Mouse (Mus musculus) MEL (cell line): Measurements from ENCODE around the gene Ctsc. TPM values are rescaled to one million over a fixed set of nuclear protein-coding genes. Genes with fewer than 3 reads are reported as not detected.

ENCODE experiments used
- DNase-seq: peaks from one replicate; pipeline ENCODE4 v3.0.0; 2011; ENCODE audit warnings: low read depth, low spot score
- H3K27ac ChIP-seq: 2 replicates; pipeline ENCODE4 v1.5.1; 2012; ENCODE audit warnings: low read depth, mild to moderate bottlenecking, control low read depth, low read length, moderate library complexity; ENCODE audit not compliant: control insufficient read depth
- H3K27me3 ChIP-seq, 2 experiments: fragments of 150-350 bp in 1 of 2; sonication (generic) in 1 of 2; 2 replicates each; pipeline ENCODE4 v1.6.1; 2012; ENCODE audit warnings: low read length in 2 of 2, mild to moderate bottlenecking in 2 of 2, improper control_type of control experiment in 1 of 2, moderate library complexity in 1 of 2; ENCODE audit not compliant: insufficient read depth in 2 of 2, control insufficient read depth in 1 of 2
- H3K36me3 ChIP-seq, 2 experiments: 2 replicates each; pipeline ENCODE4 v1.6.1; 2012 to 2014; ENCODE audit warnings: low read length in 2 of 2, improper control_type of control experiment in 1 of 2, inconsistent platforms in 1 of 2, mild to moderate bottlenecking in 1 of 2; ENCODE audit not compliant: insufficient read depth in 2 of 2, control insufficient read depth in 1 of 2
- H3K4me1 ChIP-seq, 2 experiments: fragments of 150-350 bp in 1 of 2; sonication (generic) in 1 of 2; 2 replicates each; pipeline ENCODE4 v1.6.1; 2012; ENCODE audit warnings: low read length in 2 of 2, improper control_type of control experiment in 1 of 2, mild to moderate bottlenecking in 1 of 2; ENCODE audit not compliant: insufficient read depth in 2 of 2, control insufficient read depth in 1 of 2
- H3K4me3 ChIP-seq, 2 experiments: fragments of 150-350 bp in 1 of 2; sonication (generic) in 1 of 2; 2 replicates each; pipeline ENCODE4 v1.5.1; 2012; ENCODE audit warnings: low read depth in 2 of 2, low read length in 2 of 2, mild to moderate bottlenecking in 2 of 2, moderate library complexity in 2 of 2, control low read depth in 1 of 2, improper control_type of control experiment in 1 of 2; ENCODE audit not compliant: control insufficient read depth in 1 of 2, insufficient read depth in 1 of 2
- H3K79me2 ChIP-seq: 2 replicates; pipeline ENCODE4 v1.6.1; 2012; ENCODE audit warnings: mild to moderate bottlenecking, low read length, moderate library complexity; ENCODE audit not compliant: control insufficient read depth, poor library complexity, insufficient read depth
- H3K9ac ChIP-seq: 2 replicates; pipeline ENCODE4 v1.6.1; 2012; ENCODE audit warnings: low read depth, mild to moderate bottlenecking, control low read depth, low read length, moderate library complexity; ENCODE audit not compliant: control insufficient read depth, poor library complexity, severe bottlenecking
- H3K9me3 ChIP-seq: fragments of 150-350 bp; sonication (generic); replicated peaks from 2 replicates; pipeline ENCODE4 v1.6.1; 2012; ENCODE audit warnings: mild to moderate bottlenecking, low read length, improper control_type of control experiment, moderate library complexity; ENCODE audit not compliant: insufficient read depth
- BHLHE40 ChIP-seq: IDR thresholded peaks from 2 replicates; pipeline ENCODE4 v1.6.1; 2012; ENCODE audit warnings: low read depth, mild to moderate bottlenecking, inconsistent platforms, low read length, improper control_type of control experiment, borderline replicate concordance
- CHD2 ChIP-seq: IDR thresholded peaks from 2 replicates; pipeline ENCODE4 v1.6.1; 2011; ENCODE audit warnings: low read length, improper control_type of control experiment
- CTCF ChIP-seq, 3 experiments: IDR thresholded peaks in 2 of 3; conservative IDR thresholded peaks in 1 of 3; 2 replicates each; pipeline ENCODE4 v1.5.1; 2011 to 2012; ENCODE audit warnings: low read length in 3 of 3, low read depth in 2 of 3, mild to moderate bottlenecking in 2 of 3, improper control_type of control experiment in 1 of 3, inconsistent platforms in 1 of 3, mixed read lengths in 1 of 3, moderate library complexity in 1 of 3; ENCODE audit not compliant: control insufficient read depth in 1 of 3, insufficient read depth in 1 of 3, poor library complexity in 1 of 3, severe bottlenecking in 1 of 3
- E2F4 ChIP-seq: IDR thresholded peaks from 2 replicates; pipeline ENCODE4 v1.6.1; 2011; ENCODE audit warnings: low read depth, low read length, improper control_type of control experiment, borderline replicate concordance
- GABPA ChIP-seq: IDR thresholded peaks from 2 replicates; pipeline ENCODE4 v1.6.1; 2012; ENCODE audit warnings: low read depth, mild to moderate bottlenecking, inconsistent platforms, low read length, improper control_type of control experiment, moderate library complexity
- HCFC1 ChIP-seq: IDR thresholded peaks from 2 replicates; pipeline ENCODE4 v1.6.1; 2012; ENCODE audit warnings: low read depth, mild to moderate bottlenecking, inconsistent platforms, low read length, improper control_type of control experiment, moderate library complexity
- KAT2A ChIP-seq: conservative IDR thresholded peaks from 2 replicates; pipeline ENCODE4 v1.6.1; 2012; ENCODE audit warnings: low read depth, low read length, improper control_type of control experiment, inconsistent platforms
- MAFK ChIP-seq: IDR thresholded peaks from 2 replicates; pipeline ENCODE4 v1.6.1; 2011; ENCODE audit warnings: low read depth, mild to moderate bottlenecking, low read length, improper control_type of control experiment, borderline replicate concordance
- MAX ChIP-seq: IDR thresholded peaks from 2 replicates; pipeline ENCODE4 v1.6.1; 2011; ENCODE audit warnings: low read length, improper control_type of control experiment
- MAZ ChIP-seq: IDR thresholded peaks from 2 replicates; pipeline ENCODE4 v1.6.1; 2012; ENCODE audit warnings: low read depth, mild to moderate bottlenecking, inconsistent platforms, low read length, improper control_type of control experiment
- MXI1 ChIP-seq: IDR thresholded peaks from 2 replicates; pipeline ENCODE4 v1.6.1; 2011; ENCODE audit warnings: mild to moderate bottlenecking, low read depth, low read length, improper control_type of control experiment
- MYB ChIP-seq: IDR thresholded peaks from 2 replicates; pipeline ENCODE4 v1.6.1; 2011; ENCODE audit warnings: mild to moderate bottlenecking, low read depth, low read length, improper control_type of control experiment
- MYC ChIP-seq: IDR thresholded peaks from 2 replicates; pipeline ENCODE4 v1.6.1; 2011; ENCODE audit warnings: low read depth, mild to moderate bottlenecking, low read length, improper control_type of control experiment, moderate library complexity
- NELFE ChIP-seq: IDR thresholded peaks from 2 replicates; pipeline ENCODE4 v1.6.1; 2011; ENCODE audit warnings: low read depth, low read length, improper control_type of control experiment
- RAD21 ChIP-seq: IDR thresholded peaks from 2 replicates; pipeline ENCODE4 v1.6.1; 2011; ENCODE audit warnings: mild to moderate bottlenecking, low read depth, low read length, improper control_type of control experiment
- RCOR1 ChIP-seq: IDR thresholded peaks from 2 replicates; pipeline ENCODE4 v1.6.1; 2012; ENCODE audit warnings: low read depth, mild to moderate bottlenecking, inconsistent platforms, low read length, improper control_type of control experiment
- SIN3A ChIP-seq: IDR thresholded peaks from 2 replicates; pipeline ENCODE4 v1.6.1; 2012; ENCODE audit warnings: low read length, improper control_type of control experiment, inconsistent platforms
- SMC3 ChIP-seq: IDR thresholded peaks from 2 replicates; pipeline ENCODE4 v1.6.1; 2011; ENCODE audit warnings: low read depth, low read length, improper control_type of control experiment
- TAL1 ChIP-seq: IDR thresholded peaks from 2 replicates; pipeline ENCODE4 v1.6.1; 2012; ENCODE audit warnings: mild to moderate bottlenecking, inconsistent platforms, low read length, moderate library complexity, mixed read lengths
- TBP ChIP-seq: IDR thresholded peaks from 2 replicates; pipeline ENCODE4 v1.8.0; 2011; ENCODE audit warnings: low read depth, low read length, improper control_type of control experiment
- UBTF ChIP-seq: IDR thresholded peaks from 2 replicates; pipeline ENCODE4 v1.6.1; 2012; ENCODE audit warnings: low read depth, mild to moderate bottlenecking, inconsistent platforms, low read length, improper control_type of control experiment, moderate library complexity, borderline replicate concordance; ENCODE audit not compliant: insufficient read depth
- USF2 ChIP-seq, 2 experiments: IDR thresholded peaks; 2 replicates each; pipeline ENCODE4 v1.6.1; 2011 to 2012; ENCODE audit warnings: improper control_type of control experiment in 2 of 2, low read length in 2 of 2, borderline replicate concordance in 1 of 2, inconsistent platforms in 1 of 2, low read depth in 1 of 2, mild to moderate bottlenecking in 1 of 2; ENCODE audit not compliant: insufficient read depth in 1 of 2
- ZMIZ1 ChIP-seq: IDR thresholded peaks from 2 replicates; pipeline ENCODE4 v1.6.1; 2012; ENCODE audit warnings: low read depth, mild to moderate bottlenecking, inconsistent platforms, low read length, improper control_type of control experiment, moderate library complexity
- ZNF384 ChIP-seq: IDR thresholded peaks from 2 replicates; pipeline ENCODE4 v1.6.1; 2012; ENCODE audit warnings: low read depth, mild to moderate bottlenecking, inconsistent platforms, low read length, improper control_type of control experiment
- polyA plus RNA-seq, 2 experiments: library from polyadenylated mRNA; stranded (reverse) in 1 of 2; unstranded in 1 of 2; fragments of >175 nt in 1 of 2; fragments of >200 nt in 1 of 2; gene quantifications; 2 replicates each; pipeline versions ENCODE4 v1.2.1 to v1.2.4; 2012; ENCODE audit warnings: low replicate concordance in 2 of 2, low read depth in 1 of 2; ENCODE audit not compliant: insufficient read length in 2 of 2, insufficient read depth in 1 of 2, missing spikeins in 1 of 2
- total RNA-seq: library from RNA; depleted of rRNA; stranded (reverse); fragments of 300-350 nt; gene quantifications from 2 replicates; pipeline ENCODE4 v1.2.3, GENCODE M21; 2012

Gene Ctsc
- total and polyA plus RNA-seq, 3 experiments = 50.7 to 51.4 TPM; not detected in 1

GRCm38 (mm10) chr7:88278628-88279196 is 827 bp downstream of the Ctsc start:
- Histone ChIP-seq H3K79me2 (peaks cover 8% of the 10 kb centered on the region), H3K27ac (peak overlapping the region; percentile 79), H3K4me3 (peak overlapping the region; percentile 82 to 85), H3K9ac (peak overlapping the region; percentile 80), H3K4me1 (peaks cover 0 to 8% of the 10 kb centered on the region in 2 experiments; a peak in 3 of 4 replicates), H3K36me3 (peaks cover 6 to 23% of the 10 kb centered on the region in 2 experiments), H3K27me3 (no peaks in the 10 kb centered on the region), H3K9me3 (no peaks in the 10 kb centered on the region)
- peak; percentile 89 for TF ChIP-seq SIN3A
- TF ChIP-seq USF2 (IDR thresholded peaks at IDR 0.05; ENCODE audit: borderline replicate concordance in 1 of 2, insufficient read depth in 1 of 2, low read depth in 1 of 2, low read length in 2 of 2) = no peak
- TF ChIP-seq E2F4 = no peak
- TF ChIP-seq MAZ = no peak
- TF ChIP-seq MAX = peak; percentile 93
- no peak for TF ChIP-seq TAL1
- peak; percentile 94 for TF ChIP-seq ZNF384
- TF ChIP-seq MXI1 = peak; percentile 96
- no peak for TF ChIP-seq CHD2
- no peak for TF ChIP-seq TBP
- TF ChIP-seq KAT2A = no peak
- TF ChIP-seq SMC3 = no peak
- no peak for TF ChIP-seq NELFE
- TF ChIP-seq HCFC1 = no peak
- TF ChIP-seq MYC = peak; percentile 85
- no peak for TF ChIP-seq UBTF
- peak; percentile 61; the same call in 1 of the 2 replicates for TF ChIP-seq BHLHE40
- TF ChIP-seq RCOR1 = no peak
- no peak for TF ChIP-seq MAFK
- no peak for TF ChIP-seq ZMIZ1
- DNase-seq = peak; percentile 75

- no peak overlapping the region for H3K4me3 ChIP-seq
- no peak overlapping the region for H3K27ac ChIP-seq
- peaks cover 15 to 16% of the 10 kb centered on the region in 2 experiments for H3K36me3 ChIP-seq
- H3K79me2 ChIP-seq = peaks cover 2% of the 10 kb centered on the region; the same call in 1 of the 2 replicates
- TF ChIP-seq RAD21 (no peak), GABPA (no peak), MYB (no peak), CTCF (IDR thresholded peaks at IDR 0.05 in 2 of 3, conservative IDR thresholded peaks at IDR 0.05 in 1 of 3; ENCODE audit: control insufficient read depth in 1 of 3, insufficient read depth in 1 of 3, low read depth in 2 of 3, low read length in 3 of 3, poor library complexity in 1 of 3, severe bottlenecking in 1 of 3) (no peak)
- H3K4me1 ChIP-seq = peaks cover 0 to 5% of the 10 kb centered on the region in 2 experiments; a peak in 2 of 4 replicates
- no peak for DNase-seq
- no peaks in the 10 kb centered on the region for H3K9me3 ChIP-seq
- no peak overlapping the region for H3K9ac ChIP-seq
- H3K27me3 ChIP-seq = no peaks in the 10 kb centered on the region
Measured at GRCm38 (mm10) chr7:88285276-88285675, 7.4 kb downstream of the Ctsc start.
